Mouse (Mus musculus) intestine, embryonic 16.5 days (tissue): ENCODE results near the gene Spag6. TPM values are rescaled to one million over a fixed set of nuclear protein-coding genes. Genes with fewer than 3 reads are reported as not detected.

Experiments
- ATAC-seq: fragments of 200-750 bp; cut with Nextera tagmentation; 2 replicates; pipeline ENCODE4 v1.8.0; 2017; ENCODE audit warnings: moderate TSS enrichment, moderate library complexity
- H3K27ac ChIP-seq: fragments of 300-500 bp; sonication (generic); 2 replicates; pipeline ENCODE4 v1.5.1; 2014; ENCODE audit warnings: mild to moderate bottlenecking, low read length
- H3K27me3 ChIP-seq: fragments of 300-500 bp; sonication (generic); replicated peaks from 2 replicates; pipeline ENCODE4 v1.6.1; 2014; ENCODE audit warnings: low read length, control low read depth, mixed read lengths; ENCODE audit not compliant: control insufficient read depth, insufficient read depth
- H3K36me3 ChIP-seq: fragments of 300-500 bp; sonication (generic); 2 replicates; pipeline ENCODE4 v1.6.1; 2014; ENCODE audit warnings: low read length, control low read depth; ENCODE audit not compliant: control insufficient read depth, insufficient read depth
- H3K4me1 ChIP-seq: fragments of 300-500 bp; sonication (generic); 2 replicates; pipeline ENCODE4 v1.6.1; 2014; ENCODE audit warnings: low read length, control low read depth, mixed read lengths; ENCODE audit not compliant: control insufficient read depth, insufficient read depth
- H3K4me2 ChIP-seq: fragments of 300-500 bp; sonication (generic); 2 replicates; pipeline ENCODE4 v1.6.1; 2014; ENCODE audit warnings: low read depth, low read length, control low read depth
- H3K4me3 ChIP-seq: fragments of 300-500 bp; sonication (generic); 2 replicates; pipeline ENCODE4 v1.5.1; 2014; ENCODE audit warnings: mild to moderate bottlenecking, low read length
- H3K9ac ChIP-seq: fragments of 300-500 bp; sonication (generic); 2 replicates; pipeline ENCODE4 v1.6.1; 2014; ENCODE audit warnings: low read depth, low read length
- H3K9me3 ChIP-seq: fragments of 300-500 bp; sonication (generic); 2 replicates; pipeline ENCODE4 v1.6.1; 2016; ENCODE audit warnings: low read length, control low read depth; ENCODE audit not compliant: control insufficient read depth
- WGBS: fragments of 180-500 bp; shearing (Covaris S2); extraction: QIAGEN DNeasy Blood & Tissue Kit; methylation state at CpG from one replicate; pipeline ENCODE4 v1.1.7; 2014; 5-methylcytosine and 5-hydroxymethylcytosine counted together
- polyA plus RNA-seq: library from polyadenylated mRNA; unstranded; fragments of >200 nt; fragmentation: Nextera tagmentation; extraction: Ambion mirVana; gene quantifications from 2 replicates; pipeline ENCODE4 v1.2.1, GENCODE M21; 2015

The Spag6 gene
- polyA plus RNA-seq, 1 experiment from 2014 or later, result 0.07 TPM

DNA sequence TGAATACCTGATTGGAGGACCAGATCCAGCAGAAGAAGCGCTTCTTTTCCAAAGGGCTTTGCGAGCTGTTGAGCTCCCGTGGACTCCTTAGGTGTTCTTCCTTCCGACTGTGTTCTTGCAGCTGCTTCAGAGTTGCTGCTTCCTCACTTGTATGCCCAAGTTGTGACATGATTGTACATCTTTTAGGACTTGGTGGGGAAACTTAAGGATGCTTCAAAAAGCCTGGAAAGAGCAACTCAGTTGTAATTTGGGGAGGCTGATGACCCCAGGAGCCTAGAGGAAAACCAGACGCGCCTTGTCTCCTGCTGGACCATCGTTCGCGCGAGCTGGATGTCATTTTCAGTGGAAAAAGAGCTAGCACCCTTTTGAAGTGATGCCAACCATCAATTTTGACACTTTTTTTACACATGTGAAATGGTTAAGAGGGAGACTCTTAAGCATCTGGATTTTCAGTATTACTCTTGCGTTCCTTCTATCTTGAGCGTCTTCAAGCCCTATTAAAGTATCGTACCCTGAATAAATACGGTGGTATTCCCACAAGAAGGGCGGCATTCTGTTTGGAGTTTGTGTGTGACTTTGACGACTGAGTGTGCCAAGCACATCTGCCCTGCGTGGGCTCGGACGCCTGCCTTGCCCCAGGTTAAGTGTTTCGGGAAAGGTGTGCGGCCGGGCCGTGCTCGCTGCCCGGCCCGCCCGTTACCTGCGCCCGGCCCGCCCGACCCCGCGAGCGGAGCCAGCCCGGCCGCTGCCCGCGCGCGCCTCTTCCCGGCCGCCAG, 18.0 kb upstream of the Spag6 start:
- Histone ChIP-seq H3K4me2 (peak overlapping the region; percentile 85), H3K9ac (peak overlapping the region; percentile 89), H3K36me3 (no peaks in the 10 kb centered on the region), H3K4me3 (peak overlapping the region; percentile 91), H3K27ac (peak overlapping the region; percentile 83), H3K27me3 (peaks cover 3% of the 10 kb centered on the region), H3K9me3 (no peaks in the 10 kb centered on the region), H3K4me1 (peaks cover 14% of the 10 kb centered on the region)
- 18% methylated on average over 35 of the region's 42 CpGs for WGBS
- ATAC-seq, result no peak

DNA sequence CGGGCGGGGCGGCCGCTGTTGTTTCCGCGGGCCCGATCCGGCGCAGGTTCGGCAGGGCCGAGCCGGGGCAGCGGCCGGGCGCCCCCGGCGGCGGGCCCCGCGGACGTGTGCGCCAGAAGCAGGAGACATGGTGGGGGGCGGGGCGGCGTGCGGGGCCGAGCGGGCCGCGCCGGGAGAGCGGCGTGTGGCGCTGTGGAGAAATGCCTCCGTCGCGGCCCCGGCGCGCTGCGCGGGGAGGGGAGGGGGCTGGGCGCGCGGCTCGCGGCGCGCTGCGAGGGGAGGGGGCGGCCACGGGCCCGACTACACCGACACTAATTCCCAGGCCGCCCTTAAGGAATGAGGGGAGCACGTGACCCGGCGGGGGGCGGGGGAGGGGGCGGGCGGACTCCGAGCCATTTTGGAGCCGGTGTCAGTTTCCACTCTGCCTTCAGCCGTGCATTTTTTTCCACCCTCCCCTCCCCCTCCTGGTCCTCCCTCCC, 17.3 kb upstream of the Spag6 start:
- no peaks in the 10 kb centered on the region for H3K9me3 ChIP-seq
- ATAC-seq, result peak; percentile 84
- H3K4me2 ChIP-seq, result peak overlapping the region; percentile 85
- H3K27ac ChIP-seq, result peak overlapping the region; percentile 90
- peak overlapping the region; percentile 89 for H3K9ac ChIP-seq
- peaks cover 14% of the 10 kb centered on the region for H3K4me1 ChIP-seq
- H3K36me3 ChIP-seq, result no peaks in the 10 kb centered on the region
- peaks cover 3% of the 10 kb centered on the region for H3K27me3 ChIP-seq
- WGBS, result 0% methylated on average over 23 of the region's 64 CpGs
- peak overlapping the region; percentile 91 for H3K4me3 ChIP-seq

DNA sequence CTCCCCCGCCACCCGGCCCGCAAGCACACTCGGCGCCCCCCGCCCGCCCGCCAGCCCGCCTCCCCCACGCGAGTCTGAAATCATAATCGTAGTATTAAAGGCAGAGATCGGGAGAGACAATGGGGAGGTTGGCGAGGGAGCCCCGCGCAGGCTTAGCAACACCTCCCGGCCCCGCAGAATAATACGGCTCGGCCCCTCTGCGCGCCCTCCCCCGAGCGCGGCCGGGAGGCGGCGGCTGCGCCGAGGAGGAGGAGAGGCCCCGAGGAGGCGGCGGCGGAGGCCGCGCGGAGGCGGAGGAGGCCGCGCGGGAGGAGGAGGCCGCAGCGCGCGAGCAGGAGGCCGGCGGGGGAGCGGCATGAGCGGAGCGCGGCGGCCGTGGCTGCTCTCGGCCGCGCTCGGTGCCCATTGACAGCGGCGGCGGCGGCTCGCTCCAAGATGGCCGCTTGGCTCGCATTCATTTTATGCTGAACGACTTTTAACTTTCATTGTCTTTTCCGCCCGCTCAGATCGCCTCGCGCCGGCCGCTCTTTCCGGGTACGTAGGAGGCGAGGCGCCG, 16.8 kb upstream of the Spag6 start, which contains the start of gene Bmi1:
TSS of gene Bmi1 (plus strand) at position 83 of the 556 bp plus-strand sequence.
- Histone ChIP-seq H3K27ac (peak within 1 kb of the TSS; percentile 90), H3K9ac (peak within 1 kb of the TSS; percentile 89), H3K4me1 (peaks cover 14% of the 10 kb centered on the region), H3K36me3 (no peaks in the 10 kb centered on the region), H3K4me2 (peak within 1 kb of the TSS; percentile 85), H3K27me3 (peaks cover 3% of the 10 kb centered on the region), H3K9me3 (no peaks in the 10 kb centered on the region), H3K4me3 (peak within 1 kb of the TSS; percentile 91)
- ATAC-seq, result peak; percentile 70
- WGBS, result 2% methylated on average over 48 of the region's 77 CpGs

DNA sequence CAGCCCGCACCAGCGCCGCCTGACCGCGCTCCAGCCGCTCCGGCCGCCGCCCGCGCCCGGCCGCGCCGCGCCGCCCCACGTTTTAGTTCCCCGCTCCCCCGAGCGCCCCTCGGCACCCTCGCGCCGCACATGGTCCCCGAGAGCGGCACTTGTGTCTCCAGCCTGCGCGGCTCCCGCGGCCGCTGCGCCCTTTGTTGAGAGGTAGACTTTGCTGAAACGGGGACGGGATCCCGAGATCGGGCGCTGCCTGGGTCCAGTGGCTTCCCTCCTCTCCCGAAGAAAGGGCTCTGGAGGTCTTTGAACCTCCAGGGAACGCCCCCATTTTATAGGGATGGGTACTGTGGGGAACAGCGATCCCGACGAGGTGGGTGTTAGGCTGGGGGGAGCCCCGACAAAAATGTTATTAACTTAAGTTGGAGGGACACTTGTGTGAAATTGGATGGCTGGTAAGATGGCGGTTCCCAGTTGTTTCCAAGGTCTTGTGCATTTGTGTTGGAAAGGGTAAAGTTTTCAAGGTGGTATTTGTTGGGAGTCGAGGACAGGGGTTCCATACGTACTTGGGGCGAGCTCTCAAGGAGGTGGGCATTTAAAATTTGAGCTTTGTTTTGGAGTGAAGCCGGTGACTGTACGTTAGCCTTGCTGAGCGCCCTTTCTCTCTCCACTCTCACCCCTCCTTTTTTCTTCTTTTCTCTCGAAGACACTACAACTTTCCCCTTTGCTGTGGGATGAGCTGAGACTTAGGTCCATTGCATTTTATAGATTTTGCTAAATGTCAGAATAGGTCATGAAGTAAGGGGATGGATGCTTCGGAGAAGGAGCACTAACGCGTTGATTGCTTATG, 16.0 kb upstream of the Spag6 start:
- H3K4me2 ChIP-seq, result peak overlapping the region; percentile 85
- H3K9ac ChIP-seq, result peak overlapping the region; percentile 89
- under 1% methylated on average over 55 of the region's 55 CpGs for WGBS
- peak; percentile 17 for ATAC-seq
- H3K27ac ChIP-seq, result no peak overlapping the region
- H3K4me1 ChIP-seq, result peaks cover 14% of the 10 kb centered on the region
- H3K4me3 ChIP-seq, result peak overlapping the region; percentile 91
- H3K27me3 ChIP-seq, result peaks cover 3% of the 10 kb centered on the region
- H3K9me3 ChIP-seq, result no peaks in the 10 kb centered on the region
- H3K36me3 ChIP-seq, result no peaks in the 10 kb centered on the region

DNA sequence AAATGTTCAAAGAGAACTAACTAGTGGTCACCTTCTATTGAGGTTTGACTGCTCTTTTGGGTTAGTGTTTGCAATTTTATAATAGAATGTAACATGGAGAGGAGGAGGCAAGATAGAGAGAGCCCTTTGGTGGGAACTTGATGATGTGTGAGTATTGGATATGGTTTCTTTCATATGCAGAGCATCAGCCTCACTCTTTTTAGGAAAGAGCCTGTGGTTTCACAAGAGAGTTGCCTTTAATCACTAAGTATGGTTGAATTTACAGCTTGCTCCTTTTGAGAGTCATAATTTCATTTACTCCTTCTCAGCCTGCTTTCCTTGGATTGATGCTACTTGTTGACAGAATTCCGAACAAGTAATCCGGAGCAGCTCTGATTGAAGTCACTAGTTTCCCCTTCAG, 14.1 kb upstream of the Spag6 start:
- Histone ChIP-seq H3K4me1 (peaks cover 14% of the 10 kb centered on the region), H3K4me3 (no peak overlapping the region), H3K9ac (no peak overlapping the region), H3K4me2 (no peak overlapping the region), H3K9me3 (no peaks in the 10 kb centered on the region), H3K27me3 (peaks cover 3% of the 10 kb centered on the region), H3K27ac (no peak overlapping the region), H3K36me3 (peaks cover 2% of the 10 kb centered on the region; the same call in 1 of the 2 replicates)
- ATAC-seq, result no peak
- 84% methylated on average over 2 of the region's 2 CpGs for WGBS

DNA sequence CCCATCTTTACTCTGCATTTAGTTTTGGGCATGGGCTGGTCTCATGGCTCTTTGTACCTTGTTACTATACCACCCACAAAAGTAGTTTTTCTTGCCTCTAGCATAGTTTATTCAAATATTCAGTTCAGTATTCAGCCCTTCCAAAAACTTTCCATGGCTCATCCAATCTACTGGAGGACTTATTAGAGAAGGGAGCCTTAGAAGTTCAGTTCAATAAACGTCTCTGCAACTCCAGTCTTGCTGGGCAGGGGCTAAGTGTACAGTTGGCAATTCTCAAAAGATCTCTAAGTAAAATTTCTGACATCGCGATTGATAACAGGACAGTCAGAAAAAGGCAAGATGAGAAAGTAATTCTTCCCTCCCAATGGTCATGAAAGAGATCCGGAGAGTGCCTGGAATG, 13.3 kb upstream of the Spag6 start:
- Histone ChIP-seq H3K9ac (no peak overlapping the region), H3K4me2 (peak overlapping the region; percentile 62), H3K27me3 (peaks cover 3% of the 10 kb centered on the region), H3K4me3 (peak overlapping the region; percentile 39), H3K27ac (no peak overlapping the region), H3K4me1 (peaks cover 13% of the 10 kb centered on the region), H3K9me3 (no peaks in the 10 kb centered on the region), H3K36me3 (peaks cover 2% of the 10 kb centered on the region; the same call in 1 of the 2 replicates)
- 9% methylated on average over 4 of the region's 4 CpGs for WGBS
- no peak for ATAC-seq

DNA sequence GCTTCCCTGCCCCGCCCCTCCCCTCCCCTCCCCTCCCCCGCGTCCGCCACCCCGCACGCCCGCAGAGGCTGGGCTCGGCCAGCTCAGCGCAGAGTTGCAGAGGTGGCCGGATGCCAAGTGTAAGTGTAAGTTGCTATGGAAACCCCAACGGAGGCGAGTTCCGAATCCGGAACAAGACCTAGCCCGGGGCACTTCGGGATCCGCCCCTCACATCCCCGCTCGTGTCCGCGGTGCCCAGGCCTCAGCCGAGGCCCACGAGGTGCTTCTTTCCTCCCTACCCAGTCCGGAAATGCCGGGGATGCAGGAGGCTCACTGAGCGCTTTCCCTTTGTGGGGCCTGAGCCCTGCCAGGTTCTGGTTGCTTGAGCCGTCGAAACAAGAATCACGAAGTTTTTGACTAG, 12.9 kb upstream of the Spag6 start:
- Histone ChIP-seq H3K9ac (no peak overlapping the region), H3K27ac (no peak overlapping the region), H3K9me3 (no peaks in the 10 kb centered on the region), H3K4me1 (peaks cover 9% of the 10 kb centered on the region), H3K4me2 (peak overlapping the region; percentile 62), H3K27me3 (peaks cover 3% of the 10 kb centered on the region), H3K4me3 (peak overlapping the region; percentile 39), H3K36me3 (peaks cover 2% of the 10 kb centered on the region; the same call in 1 of the 2 replicates)
- no peak for ATAC-seq
- WGBS, result 15% methylated on average over 28 of the region's 29 CpGs

DNA sequence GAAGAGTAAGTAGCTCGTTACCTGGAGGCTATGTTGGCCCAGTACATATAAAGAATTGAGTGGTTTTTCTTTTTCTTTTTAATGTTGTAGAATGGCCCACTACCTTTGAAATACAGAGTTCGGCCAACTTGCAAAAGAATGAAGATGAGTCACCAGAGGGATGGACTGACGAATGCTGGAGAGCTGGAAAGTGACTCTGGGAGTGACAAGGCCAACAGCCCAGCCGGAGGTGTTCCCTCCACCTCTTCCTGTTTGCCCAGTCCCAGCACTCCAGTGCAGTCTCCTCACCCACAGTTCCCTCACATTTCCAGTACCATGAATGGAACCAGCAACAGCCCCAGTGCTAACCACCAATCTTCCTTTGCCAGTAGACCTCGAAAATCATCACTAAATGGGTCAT, 9.8 kb upstream of the Spag6 start:
- 79% methylated on average over 5 of the region's 5 CpGs for WGBS
- Histone ChIP-seq H3K27me3 (peaks cover 19% of the 10 kb centered on the region), H3K4me3 (no peak overlapping the region), H3K9me3 (no peaks in the 10 kb centered on the region), H3K4me1 (peaks cover 10% of the 10 kb centered on the region), H3K36me3 (peaks cover 2% of the 10 kb centered on the region; the same call in 1 of the 2 replicates), H3K9ac (no peak overlapping the region), H3K27ac (no peak overlapping the region), H3K4me2 (no peak overlapping the region)
- no peak for ATAC-seq

DNA sequence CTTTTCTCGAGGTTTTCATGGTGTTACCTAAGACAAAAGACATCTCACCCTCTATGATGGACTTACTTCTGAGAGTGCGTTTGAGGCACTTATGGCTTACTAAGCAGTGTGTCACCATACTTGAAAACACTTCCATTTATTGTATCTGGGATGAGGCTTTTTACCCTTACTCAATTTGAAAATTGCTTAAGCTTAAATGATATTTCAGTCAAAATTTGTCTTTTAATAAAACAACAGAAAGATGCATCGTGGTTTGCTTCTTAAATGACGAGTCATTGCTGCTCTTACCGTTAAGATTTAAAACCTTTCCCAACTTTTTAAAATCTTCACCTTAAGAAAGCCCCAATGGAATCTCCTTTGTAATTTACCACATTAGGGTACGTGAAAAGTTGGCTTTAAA, 7.4 kb upstream of the Spag6 start:
- H3K9me3 ChIP-seq, result no peaks in the 10 kb centered on the region
- peaks cover 2% of the 10 kb centered on the region; the same call in 1 of the 2 replicates for H3K36me3 ChIP-seq
- 74% methylated on average over 6 of the region's 6 CpGs for WGBS
- no peak overlapping the region for H3K27ac ChIP-seq
- no peak overlapping the region for H3K9ac ChIP-seq
- no peak for ATAC-seq
- H3K4me3 ChIP-seq, result no peak overlapping the region
- peaks cover 36% of the 10 kb centered on the region for H3K27me3 ChIP-seq
- H3K4me2 ChIP-seq, result no peak overlapping the region
- peaks cover 18% of the 10 kb centered on the region for H3K4me1 ChIP-seq
